Comparison of ENCODE assay signal across 12 mouse cellular contexts in the genomic region with DNA sequence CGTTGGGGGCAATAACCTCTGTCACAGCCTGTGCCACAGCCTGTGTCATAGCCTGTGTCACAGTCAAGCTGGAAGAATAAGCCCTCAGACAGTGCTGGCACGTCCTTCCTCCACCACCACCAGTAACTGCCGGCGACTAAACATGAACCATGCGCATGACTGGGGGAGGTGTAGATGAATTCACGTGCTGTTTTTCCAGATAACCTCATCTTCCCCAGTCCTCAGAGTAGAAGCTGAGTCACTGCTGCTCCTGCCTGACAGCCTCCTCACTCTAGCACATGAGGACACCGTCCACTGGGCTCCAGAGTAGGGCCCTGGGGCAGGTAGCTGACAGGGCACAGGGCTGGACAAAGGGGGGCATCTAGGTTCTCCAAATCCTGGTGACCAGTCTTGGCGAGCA. TPM values are rescaled to one million over a fixed set of nuclear protein-coding genes. Genes with fewer than 3 reads are reported as not detected.
DNase-seq lines count a peak whose midpoint lies in the region; ATAC-seq lines count a peak whose summit lies in the region.
"Had no signal": no experiment of that assay in that cellular context is flagged by ENCODE, and none has a peak within 500 bp of the region (broad histone marks: within the 10 kb centered on the region; RNA-seq: fewer than 3 reads in every experiment).

No protein-coding gene starts in this region.

- no peaks in the 10 kb centered on the region for H3K27me3 ChIP-seq in embryonic facial prominence, embryonic 15.5 days
- no peaks in the 10 kb centered on the region for H3K27me3 ChIP-seq in embryonic facial prominence, embryonic 10.5 days (replicated peaks; ENCODE audit: low read depth, poor library complexity, severe bottlenecking)
- no peaks in the 10 kb centered on the region for H3K27me3 ChIP-seq in midbrain, embryonic 12.5 days
- H3K27me3 ChIP-seq in midbrain, embryonic 15.5 days (replicated peaks) = no peaks in the 10 kb centered on the region
- H3K27me3 ChIP-seq: midbrain, embryonic 13.5 days had no signal

- ATAC-seq in embryonic facial prominence, embryonic 15.5 days (ENCODE audit: insufficient number of reproducible peaks, low FRiP score, low TSS enrichment, low read depth) = 0 out of 2 replicates have a peak, but pooled peaks have one; percentile 16
- peak; percentile 23; the same call in 1 of the 2 replicates for ATAC-seq in midbrain, embryonic 12.5 days (ENCODE audit: low FRiP score, low read depth)
- no peak for ATAC-seq in midbrain, embryonic 15.5 days (replicated peaks)
- ATAC-seq in monocyte, adult 5-6 weeks (replicated peaks; ENCODE audit: insufficient number of reproducible peaks, low FRiP score, low TSS enrichment, poor library complexity, severe bottlenecking) = peak; percentile 27
- ATAC-seq: midbrain, embryonic 13.5 days had no signal

- no peaks in the 10 kb centered on the region for H3K36me3 ChIP-seq in embryonic facial prominence, embryonic 15.5 days
- no peaks in the 10 kb centered on the region for H3K36me3 ChIP-seq in embryonic facial prominence, embryonic 10.5 days (replicated peaks)
- H3K36me3 ChIP-seq in midbrain, embryonic 12.5 days = no peaks in the 10 kb centered on the region
- H3K36me3 ChIP-seq in midbrain, embryonic 15.5 days (replicated peaks) = no peaks in the 10 kb centered on the region
- H3K36me3 ChIP-seq: forebrain, embryonic 10.5 days; midbrain, embryonic 13.5 days had no signal

- no peak overlapping the region for H3K9ac ChIP-seq in embryonic facial prominence, embryonic 15.5 days
- H3K9ac ChIP-seq in midbrain, embryonic 12.5 days (replicated peaks) = no peak overlapping the region
- H3K9ac ChIP-seq in midbrain, embryonic 15.5 days = no peak overlapping the region
- H3K9ac ChIP-seq: midbrain, embryonic 13.5 days had no signal

- 75% methylated on average over 8 of the region's 8 CpGs for WGBS in embryonic facial prominence, embryonic 15.5 days
- WGBS in embryonic facial prominence, embryonic 10.5 days = 85% methylated on average over 8 of the region's 8 CpGs
- WGBS in midbrain, embryonic 12.5 days = 88% methylated on average over 8 of the region's 8 CpGs
- 81% methylated on average over 8 of the region's 8 CpGs for WGBS in midbrain, embryonic 15.5 days

- DNase-seq in embryonic facial prominence, embryonic 10.5 days (ENCODE audit: low spot score) = no peak
- DNase-seq in induced T-regulatory cell, adult 2 months (ENCODE audit: low read depth) = peak; percentile 74
- DNase-seq in adrenal gland, postnatal 14 days = no peak
- no peak for DNase-seq in right cerebral cortex, postnatal 14 days
- DNase-seq: cerebellum, postnatal 10 days had no signal

- no peak overlapping the region for H3K4me2 ChIP-seq in embryonic facial prominence, embryonic 15.5 days (replicated peaks)
- no peak overlapping the region for H3K4me2 ChIP-seq in midbrain, embryonic 12.5 days (replicated peaks)
- H3K4me2 ChIP-seq in midbrain, embryonic 15.5 days = no peak overlapping the region
- H3K4me2 ChIP-seq: midbrain, embryonic 13.5 days had no signal

- no peaks in the 10 kb centered on the region for H3K4me1 ChIP-seq in embryonic facial prominence, embryonic 15.5 days
- no peaks in the 10 kb centered on the region for H3K4me1 ChIP-seq in embryonic facial prominence, embryonic 10.5 days
- H3K4me1 ChIP-seq in midbrain, embryonic 12.5 days = no peaks in the 10 kb centered on the region
- no peaks in the 10 kb centered on the region for H3K4me1 ChIP-seq in midbrain, embryonic 15.5 days
- H3K4me1 ChIP-seq: forebrain, embryonic 10.5 days; midbrain, embryonic 13.5 days had no signal

- no peaks in the 10 kb centered on the region for H3K9me3 ChIP-seq in embryonic facial prominence, embryonic 15.5 days (replicated peaks)
- H3K9me3 ChIP-seq in embryonic facial prominence, embryonic 10.5 days = no peaks in the 10 kb centered on the region
- no peaks in the 10 kb centered on the region for H3K9me3 ChIP-seq in midbrain, embryonic 12.5 days
- no peaks in the 10 kb centered on the region for H3K9me3 ChIP-seq in midbrain, embryonic 15.5 days
- H3K9me3 ChIP-seq: forebrain, embryonic 10.5 days; midbrain, embryonic 13.5 days had no signal

- H3K4me3 ChIP-seq in embryonic facial prominence, embryonic 15.5 days (replicated peaks) = no peak overlapping the region
- H3K4me3 ChIP-seq in embryonic facial prominence, embryonic 10.5 days = no peak overlapping the region
- no peak overlapping the region for H3K4me3 ChIP-seq in midbrain, embryonic 12.5 days
- no peak overlapping the region for H3K4me3 ChIP-seq in midbrain, embryonic 15.5 days
- H3K4me3 ChIP-seq: forebrain, embryonic 10.5 days; midbrain, embryonic 13.5 days had no signal

- H3K27ac ChIP-seq in embryonic facial prominence, embryonic 15.5 days (replicated peaks) = no peak overlapping the region
- H3K27ac ChIP-seq in embryonic facial prominence, embryonic 10.5 days (replicated peaks) = no peak overlapping the region
- H3K27ac ChIP-seq in midbrain, embryonic 12.5 days (replicated peaks) = no peak overlapping the region
- H3K27ac ChIP-seq in midbrain, embryonic 15.5 days = no peak overlapping the region
- H3K27ac ChIP-seq: forebrain, embryonic 10.5 days; kidney, postnatal 0 days; midbrain, embryonic 13.5 days had no signal

RNA-seq across cellular contexts. Expression of a gene that starts 24.6 kb away (rescaled TPM):
- 4.4 and 4.8 TPM in 2 replicates for polyA plus RNA-seq in embryonic facial prominence, embryonic 15.5 days (2015; fragmentation: Nextera tagmentation; extraction: Ambion mirVana)
- 1.6 and 1.9 TPM in 2 replicates for polyA plus RNA-seq in embryonic facial prominence, embryonic 10.5 days (2016; fragmentation: Nextera tagmentation; extraction: Ambion mirVana)
- 2.6 TPM in 2 replicates for polyA plus RNA-seq in midbrain, embryonic 12.5 days (2016; fragmentation: Nextera tagmentation; extraction: Ambion mirVana)
- 3.1 and 4.3 TPM in 2 replicates for polyA plus RNA-seq in midbrain, embryonic 15.5 days (2015; fragmentation: Nextera tagmentation; extraction: Ambion mirVana)
- total RNA-seq in monocyte, adult 5-6 weeks (2017) = 343 to 455 TPM (median 362 TPM) in 3 replicates
- total RNA-seq in adrenal gland, postnatal 14 days (2021) = 6.3 and 9.0 TPM in 2 replicates

RNA-seq across cellular contexts. Expression of a gene that starts 27.3 kb away (rescaled TPM):
- polyA plus RNA-seq in embryonic facial prominence, embryonic 15.5 days (2015; fragmentation: Nextera tagmentation; extraction: Ambion mirVana) = 8.8 and 13.0 TPM in 2 replicates
- 4.5 and 5.2 TPM in 2 replicates for polyA plus RNA-seq in embryonic facial prominence, embryonic 10.5 days (2016; fragmentation: Nextera tagmentation; extraction: Ambion mirVana)
- 6.3 and 7.9 TPM in 2 replicates for polyA plus RNA-seq in midbrain, embryonic 12.5 days (2016; fragmentation: Nextera tagmentation; extraction: Ambion mirVana)
- 9.6 and 11.1 TPM in 2 replicates for polyA plus RNA-seq in midbrain, embryonic 15.5 days (2015; fragmentation: Nextera tagmentation; extraction: Ambion mirVana)
- 36.6 to 103 TPM (median 38.8 TPM) in 3 replicates for total RNA-seq in monocyte, adult 5-6 weeks (2017)
- total RNA-seq in adrenal gland, postnatal 14 days (2021) = 47.6 and 52.2 TPM in 2 replicates
